Mouse (Mus musculus): ENCODE measurements around the gene Plscr1.

Gene Plscr1

GRCm38 (mm10) chr9:92301213-92301612, 51.7 kb downstream of the Plscr1 start:
- DNase-seq (ENCODE audit: low read depth, low spot score): no peak

GRCm38 (mm10) chr9:92305075-92305474, 55.5 kb downstream of the Plscr1 start:
- DNase-seq (ENCODE audit: low read depth, low spot score): peak; percentile 4

GRCm38 (mm10) chr9:92305620-92306220, 56.2 kb downstream of the Plscr1 start:
- no peak for DNase-seq (ENCODE audit: low read depth, low spot score)

GRCm38 (mm10) chr9:92309077-92309476, 59.5 kb downstream of the Plscr1 start, which contains the start of gene 1700057G04Rik:
Gene 1700057G04Rik (plus strand): TSS chr9:92309377.
- no peak for DNase-seq (ENCODE audit: low read depth, low spot score)

GRCm38 (mm10) chr9:92316791-92317190, 67.2 kb downstream of the Plscr1 start:
- no peak for DNase-seq (ENCODE audit: low read depth, low spot score)
